Mouse (Mus musculus): Measurements from ENCODE around the gene Camta1.

GRCm38 (mm10) chr4:151414952-151415351, 446.7 kb downstream of the Camta1 start:
- no peak for TF ChIP-seq CTCF (IDR thresholded peaks at IDR 0.05; ENCODE audit: low read depth)
- TF ChIP-seq EP300 (IDR thresholded peaks at IDR 0.05; ENCODE audit: low read depth), result no peak
